Mouse (Mus musculus) forebrain, postnatal 0 days (tissue): ENCODE results near the gene Zswim8. TPM values are rescaled to one million over a fixed set of nuclear protein-coding genes. Genes with fewer than 3 reads are reported as not detected.

Source experiments
- ATAC-seq: fragments of 200-750 bp; cut with Nextera tagmentation; 2 replicates; pipeline ENCODE4 v1.8.0; 2017; ENCODE audit warnings: mild to moderate bottlenecking, moderate library complexity
- DNase-seq: peaks from one replicate; pipeline ENCODE4 v3.0.0-alpha.2; 2015
- H3K27ac ChIP-seq: fragments of 300-500 bp; sonication (generic); 2 replicates; pipeline ENCODE4 v1.5.1; 2014; ENCODE audit warnings: low read depth, mild to moderate bottlenecking, antibody characterized with exemption, low read length, moderate library complexity, mixed read lengths
- H3K27me3 ChIP-seq: fragments of 300-500 bp; sonication (generic); 2 replicates; pipeline ENCODE4 v1.6.1; 2014; ENCODE audit warnings: mild to moderate bottlenecking, low read length, mixed read lengths; ENCODE audit not compliant: insufficient read depth
- H3K36me3 ChIP-seq: fragments of 300-500 bp; sonication (generic); 2 replicates; pipeline ENCODE4 v1.6.1; 2014; ENCODE audit warnings: mild to moderate bottlenecking, moderate library complexity; ENCODE audit not compliant: insufficient read depth
- H3K4me1 ChIP-seq: fragments of 300-500 bp; sonication (generic); 2 replicates; pipeline ENCODE4 v1.6.1; 2014; ENCODE audit warnings: antibody characterized with exemption; ENCODE audit not compliant: insufficient read depth
- H3K4me2 ChIP-seq: fragments of 300-500 bp; sonication (generic); 2 replicates; pipeline ENCODE4 v1.6.1; 2014; ENCODE audit warnings: low read depth, mild to moderate bottlenecking, moderate library complexity
- H3K4me3 ChIP-seq: fragments of 300-500 bp; sonication (generic); 2 replicates; pipeline ENCODE4 v1.5.1; 2014; ENCODE audit warnings: low read depth, low read length, mixed read lengths
- H3K9ac ChIP-seq: fragments of 300-500 bp; sonication (generic); 2 replicates; pipeline ENCODE4 v1.6.1; 2014; ENCODE audit warnings: mild to moderate bottlenecking
- H3K9me3 ChIP-seq: fragments of 300-500 bp; sonication (generic); 2 replicates; pipeline ENCODE4 v1.6.1; 2016; ENCODE audit warnings: low read length
- CTCF ChIP-seq: sonication (generic); IDR thresholded peaks from 2 replicates; pipeline ENCODE4 v1.5.1; 2016; ENCODE audit warnings: antibody characterized with exemption, control low read depth, low read depth
- WGBS: fragments of 180-500 bp; shearing (Covaris S2); extraction: QIAGEN DNeasy Blood & Tissue Kit; methylation state at CpG from one replicate; pipeline ENCODE4 v1.1.7; 2014; 5-methylcytosine and 5-hydroxymethylcytosine counted together
- polyA plus RNA-seq: library from polyadenylated mRNA; unstranded; fragments of >200 nt; fragmentation: Nextera tagmentation; extraction: Ambion mirVana; gene quantifications from 2 replicates; pipeline ENCODE4 v1.2.1, GENCODE M21; 2015
- total RNA-seq: library from RNA; depleted of rRNA; stranded (reverse); fragments of >200 nt; gene quantifications from 2 replicates; pipeline ENCODE4 v1.2.3, GENCODE M21; 2014

Gene Zswim8
- total and polyA plus RNA-seq, 2 experiments from 2014 or later, result 28.2 to 162 TPM

DNA sequence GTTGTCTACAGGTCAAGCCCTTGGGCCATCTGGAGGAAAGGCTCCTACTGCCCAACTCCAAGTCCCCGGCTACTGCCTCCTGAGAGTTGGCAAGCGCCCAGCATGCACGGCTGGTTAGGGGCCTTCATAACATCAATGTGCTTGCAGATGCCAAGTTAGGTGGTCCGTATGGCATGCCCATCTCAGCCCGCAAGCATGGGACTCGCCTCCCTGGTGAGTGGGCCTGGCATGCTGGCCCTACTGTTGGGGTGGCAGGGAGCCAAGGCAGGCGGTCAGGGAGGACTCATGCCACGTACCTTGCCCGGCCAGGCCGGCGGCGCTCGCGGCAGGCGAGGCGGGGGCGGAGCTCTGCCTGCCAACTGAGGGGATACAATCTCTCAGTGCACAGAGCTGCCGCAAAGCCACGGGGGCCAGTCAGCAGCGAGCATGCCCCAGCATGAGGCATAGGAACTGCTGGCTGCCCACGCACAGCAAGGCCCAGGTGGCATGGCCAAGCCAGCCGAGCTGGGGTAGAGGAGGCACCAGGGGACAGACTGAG, 50.1 kb downstream of the Zswim8 start:
- TF ChIP-seq CTCF, result no peak
- Histone ChIP-seq H3K27ac (no peak overlapping the region), H3K27me3 (no peaks in the 10 kb centered on the region), H3K9ac (no peak overlapping the region), H3K4me3 (no peak overlapping the region), H3K9me3 (no peaks in the 10 kb centered on the region), H3K4me1 (no peaks in the 10 kb centered on the region), H3K36me3 (peaks cover 80% of the 10 kb centered on the region), H3K4me2 (no peak overlapping the region)
- ATAC-seq (no peak), DNase-seq (no peak)
- 87% methylated on average over 22 of the region's 22 CpGs for WGBS

GRCm38 (mm10) chr14:20758768-20759435, 51.5 kb downstream of the Zswim8 start:
- no peaks in the 10 kb centered on the region for H3K27me3 ChIP-seq
- H3K9ac ChIP-seq, result no peak overlapping the region
- peaks cover 90% of the 10 kb centered on the region for H3K36me3 ChIP-seq
- no peak; the same call in 1 of the 2 replicates for TF ChIP-seq CTCF
- ATAC-seq (no peak), DNase-seq (no peak)
- H3K4me1 ChIP-seq, result no peaks in the 10 kb centered on the region
- H3K27ac ChIP-seq, result no peak overlapping the region
- no peak overlapping the region for H3K4me3 ChIP-seq
- H3K9me3 ChIP-seq, result no peaks in the 10 kb centered on the region
- no peak overlapping the region for H3K4me2 ChIP-seq
- WGBS, result 85% methylated on average over 8 of the region's 8 CpGs

DNA sequence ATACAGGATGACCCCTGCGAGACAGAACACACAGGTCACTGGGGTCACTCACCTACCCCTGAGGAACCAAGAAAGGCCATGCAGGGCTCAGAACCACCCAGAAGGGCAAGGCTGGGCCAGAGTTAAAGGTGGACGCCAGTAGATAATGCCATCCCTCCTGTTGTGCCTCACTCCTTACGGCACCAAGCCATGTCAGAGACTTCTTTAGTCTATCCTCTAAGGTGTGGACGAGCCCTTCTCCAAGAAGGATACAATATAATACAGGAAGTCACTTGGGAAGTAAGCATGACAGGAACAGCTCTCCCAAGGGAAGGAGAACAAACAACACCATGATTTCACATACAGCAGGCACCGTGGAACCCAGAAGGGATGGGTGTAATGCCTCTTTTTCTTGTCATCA, 57.6 kb downstream of the Zswim8 start:
- peaks cover 55% of the 10 kb centered on the region for H3K36me3 ChIP-seq
- no peak overlapping the region for H3K4me2 ChIP-seq
- no peak for DNase-seq
- no peaks in the 10 kb centered on the region for H3K9me3 ChIP-seq
- H3K4me3 ChIP-seq, result no peak overlapping the region
- no peak for ATAC-seq
- no peak for TF ChIP-seq CTCF
- H3K27me3 ChIP-seq, result no peaks in the 10 kb centered on the region
- WGBS, result 92% methylated on average over 5 of the region's 5 CpGs
- no peak overlapping the region for H3K9ac ChIP-seq
- no peak overlapping the region for H3K27ac ChIP-seq
- no peaks in the 10 kb centered on the region for H3K4me1 ChIP-seq

DNA sequence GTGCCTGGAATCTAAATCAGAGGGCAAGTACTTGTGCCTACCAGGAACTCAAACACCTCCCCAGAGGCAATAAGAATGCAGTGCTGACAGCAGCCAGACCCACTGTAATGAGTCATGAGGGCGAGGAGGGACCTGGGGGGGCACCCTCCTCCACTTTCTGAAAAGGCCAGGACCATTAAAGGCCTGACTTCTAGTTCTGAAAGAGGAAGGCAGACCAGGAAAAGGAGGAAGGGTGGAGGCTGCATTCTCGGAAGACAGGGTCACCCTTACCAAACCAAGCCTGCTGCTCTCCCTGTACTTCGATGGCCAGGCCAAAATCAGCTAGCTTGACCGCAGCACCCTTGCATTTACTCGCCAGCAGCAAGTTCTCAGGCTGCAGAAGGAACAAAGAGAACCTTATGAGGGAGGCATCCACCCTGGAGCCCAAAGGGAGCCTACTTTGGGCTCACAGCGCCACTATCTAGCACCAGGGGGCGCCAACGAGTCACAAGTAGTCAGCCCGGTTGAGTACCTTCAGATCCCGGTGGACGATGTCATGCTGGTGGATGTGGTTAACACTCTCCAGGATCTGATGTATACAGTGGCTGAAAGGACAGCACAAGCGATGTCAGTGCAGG, 58.4 kb downstream of the Zswim8 start:
- no peaks in the 10 kb centered on the region for H3K27me3 ChIP-seq
- peak; percentile 87 for ATAC-seq
- no peak overlapping the region for H3K4me3 ChIP-seq
- no peaks in the 10 kb centered on the region for H3K4me1 ChIP-seq
- no peak overlapping the region for H3K27ac ChIP-seq
- TF ChIP-seq CTCF, result peak; percentile 97
- H3K9me3 ChIP-seq, result no peaks in the 10 kb centered on the region
- peak; percentile 90 for DNase-seq
- peaks cover 47% of the 10 kb centered on the region for H3K36me3 ChIP-seq
- H3K4me2 ChIP-seq, result no peak overlapping the region
- WGBS, result 29% methylated on average over 12 of the region's 12 CpGs
- no peak overlapping the region for H3K9ac ChIP-seq

DNA sequence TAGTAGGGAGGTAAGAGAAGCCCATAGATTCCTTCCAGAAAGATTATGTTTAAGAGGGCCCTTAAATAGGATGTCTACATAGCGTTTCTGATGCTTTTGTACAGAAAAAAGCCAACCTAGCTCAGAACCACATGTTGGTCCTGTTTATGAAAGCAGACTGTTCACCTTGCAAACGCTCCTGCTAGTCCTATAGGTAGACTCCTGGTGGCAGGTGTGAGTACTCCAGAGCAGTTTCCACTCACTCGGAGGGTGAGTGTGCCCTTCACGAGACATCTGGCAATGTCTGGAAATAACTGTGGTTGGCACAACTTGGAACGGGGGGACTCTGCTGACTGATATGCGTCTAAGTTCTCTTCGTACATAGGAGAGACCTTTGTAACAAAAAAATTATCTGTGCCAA, 60.6 kb downstream of the Zswim8 start:
- WGBS, result 93% methylated on average over 7 of the region's 7 CpGs
- Histone ChIP-seq H3K27me3 (no peaks in the 10 kb centered on the region), H3K9ac (no peak overlapping the region), H3K4me2 (no peak overlapping the region), H3K36me3 (peaks cover 27% of the 10 kb centered on the region), H3K4me3 (no peak overlapping the region), H3K4me1 (no peaks in the 10 kb centered on the region), H3K9me3 (no peaks in the 10 kb centered on the region), H3K27ac (no peak overlapping the region)
- no peak for DNase-seq
- no peak for TF ChIP-seq CTCF
- no peak for ATAC-seq

- WGBS, result 63% methylated on average over 5 of the region's 5 CpGs
- H3K4me1 ChIP-seq, result no peaks in the 10 kb centered on the region
- H3K27me3 ChIP-seq, result no peaks in the 10 kb centered on the region
- DNase-seq, result peak; percentile 38
- H3K9me3 ChIP-seq, result no peaks in the 10 kb centered on the region
- no peak overlapping the region for H3K4me3 ChIP-seq
- no peak for TF ChIP-seq CTCF
- no peak overlapping the region for H3K4me2 ChIP-seq
- peaks cover 20% of the 10 kb centered on the region for H3K36me3 ChIP-seq
- H3K9ac ChIP-seq, result no peak overlapping the region
- peak; percentile 30; the same call in 1 of the 2 replicates for ATAC-seq
- peak overlapping the region; percentile 21; the same call in 1 of the 2 replicates for H3K27ac ChIP-seq
These were observed 61.2 kb downstream of the Zswim8 start for GRCm38 (mm10) chr14:20768581-20768980.

- H3K4me2 ChIP-seq, result no peak overlapping the region
- H3K4me1 ChIP-seq, result no peaks in the 10 kb centered on the region
- 96% methylated on average over 3 of the region's 3 CpGs for WGBS
- no peak overlapping the region for H3K27ac ChIP-seq
- ATAC-seq (no peak), DNase-seq (no peak)
- no peak for TF ChIP-seq CTCF
- no peak overlapping the region for H3K4me3 ChIP-seq
- H3K9me3 ChIP-seq, result no peaks in the 10 kb centered on the region
- no peaks in the 10 kb centered on the region for H3K27me3 ChIP-seq
- H3K9ac ChIP-seq, result no peak overlapping the region
- peaks cover 3% of the 10 kb centered on the region for H3K36me3 ChIP-seq
These were observed 64.6 kb downstream of the Zswim8 start for GRCm38 (mm10) chr14:20771941-20772340.
